Mouse (Mus musculus) c-Kit-negative CD71-positive TER-119-positive erythroid progenitor cells, embryonic 14.5 days (primary cell): ENCODE measurements around the gene Cytip.

Source experiments
- DNase-seq: peaks from one replicate; pipeline ENCODE4 v3.0.0-alpha.2; 2013; ENCODE audit warnings: low read depth, low spot score

Gene Cytip

GRCm38 (mm10) chr2:58161813-58162212 is 33.5 kb downstream of the Cytip start:
- DNase-seq = no peak

GRCm38 (mm10) chr2:58160541-58161307 is 34.6 kb downstream of the Cytip start:
- no peak for DNase-seq

- DNase-seq = no peak
These were observed 35.5 kb downstream of the Cytip start for GRCm38 (mm10) chr2:58159880-58160279.

- no peak for DNase-seq
These were observed 36.2 kb downstream of the Cytip start for GRCm38 (mm10) chr2:58159121-58159520.

GRCm38 (mm10) chr2:58158539-58158938 is 36.8 kb downstream of the Cytip start:
- no peak for DNase-seq

- no peak for DNase-seq
These were observed 37.2 kb downstream of the Cytip start for GRCm38 (mm10) chr2:58158107-58158506.

GRCm38 (mm10) chr2:58157466-58157865 is 37.9 kb downstream of the Cytip start:
- DNase-seq = no peak

GRCm38 (mm10) chr2:58156495-58157392 is 38.6 kb downstream of the Cytip start:
- DNase-seq = no peak

- no peak for DNase-seq
These were observed 39.3 kb downstream of the Cytip start for GRCm38 (mm10) chr2:58156108-58156415.

GRCm38 (mm10) chr2:58155271-58156107 is 39.8 kb downstream of the Cytip start:
- DNase-seq = no peak

- no peak for DNase-seq
These were observed 40.8 kb downstream of the Cytip start for GRCm38 (mm10) chr2:58154555-58154954.

GRCm38 (mm10) chr2:58153742-58154141 is 41.6 kb downstream of the Cytip start:
- no peak for DNase-seq

- no peak for DNase-seq
These were observed 45.3 kb downstream of the Cytip start for GRCm38 (mm10) chr2:58149983-58150405.

- DNase-seq = no peak
These were observed 48.8 kb downstream of the Cytip start for GRCm38 (mm10) chr2:58146572-58146971.

GRCm38 (mm10) chr2:58140531-58140930 is 54.8 kb downstream of the Cytip start:
- no peak for DNase-seq

- no peak for DNase-seq
These were observed 56.7 kb downstream of the Cytip start for GRCm38 (mm10) chr2:58138611-58139010.

- no peak for DNase-seq
These were observed 57.7 kb downstream of the Cytip start for GRCm38 (mm10) chr2:58137676-58138075.

GRCm38 (mm10) chr2:58136526-58136925 is 58.8 kb downstream of the Cytip start:
- no peak for DNase-seq

GRCm38 (mm10) chr2:58135061-58135463 is 60.3 kb downstream of the Cytip start:
- DNase-seq = no peak

- no peak for DNase-seq
These were observed 62.7 kb downstream of the Cytip start for GRCm38 (mm10) chr2:58132597-58132996.

GRCm38 (mm10) chr2:58129903-58130302 is 65.4 kb downstream of the Cytip start:
- no peak for DNase-seq

- no peak for DNase-seq
These were observed 84.2 kb downstream of the Cytip start for GRCm38 (mm10) chr2:58111105-58111504.
